Mouse (Mus musculus) liver, postnatal 0 days (tissue): ENCODE data around the gene Fbxw5. TPM values are rescaled to one million over a fixed set of nuclear protein-coding genes. Genes with fewer than 3 reads are reported as not detected.

ENCODE experiments used
- ATAC-seq: fragments of 200-750 bp; cut with Nextera tagmentation; 2 replicates; pipeline ENCODE4 v1.8.0; 2017; ENCODE audit warnings: mild to moderate bottlenecking, moderate library complexity
- DNase-seq: peaks from one replicate; pipeline ENCODE4 v3.0.0-alpha.2; 2016
- H3K27ac ChIP-seq: fragments of 300-500 bp; sonication (generic); 2 replicates; pipeline ENCODE4 v1.5.1; 2014; ENCODE audit warnings: antibody characterized with exemption, moderate library complexity, mild to moderate bottlenecking, low read depth
- H3K27me3 ChIP-seq: fragments of 300-500 bp; sonication (generic); 2 replicates; pipeline ENCODE4 v1.6.1; 2014; ENCODE audit warnings: low read length, control low read depth, mixed read lengths; ENCODE audit not compliant: insufficient read depth
- H3K36me3 ChIP-seq: fragments of 300-500 bp; sonication (generic); replicated peaks from 2 replicates; pipeline ENCODE4 v1.6.1; 2014; ENCODE audit warnings: mild to moderate bottlenecking, control low read depth, low read length, moderate library complexity, mixed read lengths; ENCODE audit not compliant: insufficient read depth
- H3K4me1 ChIP-seq: fragments of 300-500 bp; sonication (generic); 2 replicates; pipeline ENCODE4 v1.6.1; 2014; ENCODE audit warnings: antibody characterized with exemption, mild to moderate bottlenecking, control low read depth; ENCODE audit not compliant: insufficient read depth
- H3K4me2 ChIP-seq: fragments of 300-500 bp; sonication (generic); 2 replicates; pipeline ENCODE4 v1.6.1; 2014; ENCODE audit warnings: low read depth, mild to moderate bottlenecking, low read length, moderate library complexity, mixed read lengths
- H3K4me3 ChIP-seq: fragments of 300-500 bp; sonication (generic); 2 replicates; pipeline ENCODE4 v1.5.1; 2014; ENCODE audit warnings: low read depth, low read length
- H3K9ac ChIP-seq: fragments of 300-500 bp; sonication (generic); replicated peaks from 2 replicates; pipeline ENCODE4 v1.6.1; 2014; ENCODE audit warnings: mild to moderate bottlenecking, moderate library complexity
- H3K9me3 ChIP-seq: fragments of 300-500 bp; sonication (generic); 2 replicates; pipeline ENCODE4 v1.6.1; 2016; ENCODE audit warnings: mild to moderate bottlenecking, control low read depth, low read length, mixed read lengths
- CTCF ChIP-seq: sonication (generic); IDR thresholded peaks from 2 replicates; pipeline ENCODE4 v1.5.1; 2016; ENCODE audit warnings: antibody characterized with exemption, low read depth
- EP300 ChIP-seq: IDR thresholded peaks from 2 replicates; pipeline ENCODE4 v1.6.1; 2016; ENCODE audit warnings: antibody characterized with exemption, low read depth, mild to moderate bottlenecking
- WGBS: fragments of 180-500 bp; shearing (Covaris S2); extraction: QIAGEN DNeasy Blood & Tissue Kit; methylation state at CpG from one replicate; pipeline ENCODE4 v1.1.7; 2014; ENCODE audit not compliant: insufficient replicate concordance; 5-methylcytosine and 5-hydroxymethylcytosine counted together
- polyA plus RNA-seq: library from polyadenylated mRNA; unstranded; fragments of >200 nt; fragmentation: Nextera tagmentation; extraction: Ambion mirVana; gene quantifications from 2 replicates; pipeline ENCODE4 v1.2.1, GENCODE M21; 2015

The Fbxw5 gene
- polyA plus RNA-seq, 1 experiment from 2014 or later, result 26.9 TPM

- Histone ChIP-seq H3K4me3 (no peak overlapping the region), H3K9me3 (no peaks in the 10 kb centered on the region), H3K4me1 (no peaks in the 10 kb centered on the region), H3K9ac (no peak overlapping the region), H3K4me2 (no peak overlapping the region), H3K36me3 (peaks cover 56% of the 10 kb centered on the region), H3K27me3 (no peaks in the 10 kb centered on the region), H3K27ac (no peak overlapping the region)
- 85% methylated on average over 8 of the region's 8 CpGs for WGBS
- TF ChIP-seq CTCF (no peak), EP300 (no peak)
- ATAC-seq (no peak), DNase-seq (no peak)
Measured at GRCm38 (mm10) chr2:25536531-25536930, 36.0 kb downstream of the Fbxw5 start.

- whole genome bisulfite sequencing, result 87% methylated on average over 4 of the region's 4 CpGs
- H3K9me3 ChIP-seq, result no peaks in the 10 kb centered on the region
- DNase-seq (no peak), ATAC-seq (no peak)
- H3K27ac ChIP-seq, result no peak overlapping the region
- peaks cover 33% of the 10 kb centered on the region for H3K36me3 ChIP-seq
- H3K27me3 ChIP-seq, result no peaks in the 10 kb centered on the region
- H3K9ac ChIP-seq, result no peak overlapping the region
- H3K4me1 ChIP-seq, result peaks cover 11% of the 10 kb centered on the region
- no peak overlapping the region for H3K4me3 ChIP-seq
- H3K4me2 ChIP-seq, result no peak overlapping the region
- no peak for TF ChIP-seq EP300
- TF ChIP-seq CTCF, result no peak
Measured at GRCm38 (mm10) chr2:25540541-25540948, 40.0 kb downstream of the Fbxw5 start.

- 85% methylated on average over 10 of the region's 10 CpGs for WGBS
Measured at GRCm38 (mm10) chr2:25541644-25542367, 41.3 kb downstream of the Fbxw5 start.

GRCm38 (mm10) chr2:25545996-25546810 lies 45.7 kb downstream of the Fbxw5 start:
- peak; percentile 77 for ATAC-seq
- H3K27ac ChIP-seq, result peak overlapping the region; percentile 85

More at GRCm38 (mm10) chr2:25541644-25542367, 41.3 kb downstream of the Fbxw5 start:
- Histone ChIP-seq H3K9me3 (no peaks in the 10 kb centered on the region), H3K4me2 (no peak overlapping the region), H3K9ac (no peak overlapping the region), H3K4me3 (no peak overlapping the region), H3K27me3 (no peaks in the 10 kb centered on the region), H3K36me3 (peaks cover 23% of the 10 kb centered on the region), H3K4me1 (peaks cover 19% of the 10 kb centered on the region), H3K27ac (no peak overlapping the region)
- TF ChIP-seq EP300, result no peak
- no peak for TF ChIP-seq CTCF
- DNase-seq (no peak), ATAC-seq (no peak)

GRCm38 (mm10) chr2:25546811-25547491 lies 46.4 kb downstream of the Fbxw5 start, which contains the start of gene Traf2:
Gene Traf2 (minus strand): TSS chr2:25546940.
- Histone ChIP-seq H3K4me2 (peak within 1 kb of the TSS; percentile 84), H3K27me3 (no peaks in the 10 kb centered on the region), H3K36me3 (0 out of 2 replicates have a peak, but pooled peaks cover 2% of the 10 kb centered on the region), H3K4me3 (peak within 1 kb of the TSS; percentile 77), H3K27ac (peak within 1 kb of the TSS; percentile 85), H3K9ac (peak within 1 kb of the TSS; percentile 75), H3K4me1 (peaks cover 24% of the 10 kb centered on the region), H3K9me3 (no peaks in the 10 kb centered on the region)
- ATAC-seq, result peak; percentile 100
- TF ChIP-seq EP300 (no peak; the same call in 1 of the 2 replicates), CTCF (no peak)
- DNase-seq, result peak; percentile 98
- 3% methylated on average over 48 of the region's 48 CpGs for WGBS

More at GRCm38 (mm10) chr2:25545996-25546810, 45.7 kb downstream of the Fbxw5 start:
- no peaks in the 10 kb centered on the region for H3K9me3 ChIP-seq
- peak overlapping the region; percentile 77 for H3K4me3 ChIP-seq
- peaks cover 24% of the 10 kb centered on the region for H3K4me1 ChIP-seq
- 0 out of 2 replicates have a peak, but pooled peaks cover 2% of the 10 kb centered on the region for H3K36me3 ChIP-seq
- peak overlapping the region; percentile 75 for H3K9ac ChIP-seq
- peak overlapping the region; percentile 84 for H3K4me2 ChIP-seq
- no peaks in the 10 kb centered on the region for H3K27me3 ChIP-seq
- WGBS, result 5% methylated on average over 43 of the region's 43 CpGs
- DNase-seq, result no peak
- TF ChIP-seq CTCF, result peak; percentile 10; the same call in 1 of the 2 replicates
- no peak for TF ChIP-seq EP300
